Mouse (Mus musculus) right cerebral cortex, postnatal 25 days (tissue): ENCODE data around the gene Olfr983.

Experiments used
- DNase-seq: peaks from one replicate; pipeline ENCODE4 v3.0.0; 2022

Gene Olfr983

GRCm38 (mm10) chr9:40093495-40093894 lies at the start of gene Olfr983:
TSS of gene Olfr983 (minus strand) at chr9:40093595.
- DNase-seq = no peak

- no peak for DNase-seq
Measured at GRCm38 (mm10) chr9:40141544-40141943, 48.1 kb upstream of the Olfr983 start.

- no peak for DNase-seq
Measured at GRCm38 (mm10) chr9:40139484-40139883, 46.1 kb upstream of the Olfr983 start.

GRCm38 (mm10) chr9:40136987-40137688 lies 43.7 kb upstream of the Olfr983 start:
- DNase-seq = no peak

GRCm38 (mm10) chr9:40130556-40130955 lies 37.2 kb upstream of the Olfr983 start:
- DNase-seq = no peak

- DNase-seq = no peak
Measured at GRCm38 (mm10) chr9:40130084-40130483, 36.7 kb upstream of the Olfr983 start, which contains the start of gene Olfr985. TSS of gene Olfr985 (minus strand) at chr9:40130184.

- DNase-seq = no peak
Measured at GRCm38 (mm10) chr9:40117287-40117659, 23.9 kb upstream of the Olfr983 start.

- peak; percentile 10 for DNase-seq
Measured at GRCm38 (mm10) chr9:40116645-40117286, 23.4 kb upstream of the Olfr983 start.

GRCm38 (mm10) chr9:40114106-40114505 lies 20.7 kb upstream of the Olfr983 start, which contains the start of gene Olfr984:
TSS of gene Olfr984 (minus strand) at chr9:40114206.
- DNase-seq = no peak

GRCm38 (mm10) chr9:40094769-40095168 lies 1.4 kb upstream of the Olfr983 start:
- no peak for DNase-seq

- no peak for DNase-seq
Measured at GRCm38 (mm10) chr9:40073529-40073928, 19.9 kb downstream of the Olfr983 start, which contains the start of gene Olfr982. TSS of gene Olfr982 (plus strand) at chr9:40073829.

GRCm38 (mm10) chr9:40050138-40050537 lies 43.3 kb downstream of the Olfr983 start:
- DNase-seq = no peak
